Mouse (Mus musculus) frontal cortex, postnatal 36 days (tissue): Measurements from ENCODE around the gene Kctd2.
"Not testable (repeated sequence)": the region's sequence is repeated elsewhere in the genome, so short reads cannot be mapped to it uniquely, and the experiment has no call there.

Experiments used
- DNase-seq, 2 experiments: peaks; one replicate each; pipeline ENCODE4 v3.0.0; 2022; ENCODE audit warnings: low spot score in 2 of 2

Gene Kctd2

GRCm38 (mm10) chr11:115419531-115420237 lies at the start of gene Kctd2, which contains the start of gene Atp5h:
Gene Kctd2 (plus strand): TSS chr11:115420128.
Gene Atp5h (minus strand): TSS chr11:115419962.
- peak; percentile 95 for DNase-seq

- no peak for DNase-seq
Measured at GRCm38 (mm10) chr11:115370368-115370767, 49.6 kb upstream of the Kctd2 start.

- DNase-seq: no peak
Measured at GRCm38 (mm10) chr11:115371354-115371753, 48.6 kb upstream of the Kctd2 start.

- no peak for DNase-seq
Measured at GRCm38 (mm10) chr11:115372015-115372414, 47.9 kb upstream of the Kctd2 start.

GRCm38 (mm10) chr11:115372737-115373136 lies 47.2 kb upstream of the Kctd2 start:
- DNase-seq: no peak

GRCm38 (mm10) chr11:115373805-115374694 lies 45.9 kb upstream of the Kctd2 start:
- DNase-seq: peak; percentile 77 to 81

GRCm38 (mm10) chr11:115374695-115375425 lies 45.1 kb upstream of the Kctd2 start:
- peak; percentile 54 to 67 for DNase-seq

GRCm38 (mm10) chr11:115376722-115377121 lies 43.2 kb upstream of the Kctd2 start:
- DNase-seq: no peak

- DNase-seq: no peak
Measured at GRCm38 (mm10) chr11:115377254-115377653, 42.7 kb upstream of the Kctd2 start.

- DNase-seq: no peak
Measured at GRCm38 (mm10) chr11:115377854-115378253, 42.1 kb upstream of the Kctd2 start.

GRCm38 (mm10) chr11:115381276-115381675 lies 38.7 kb upstream of the Kctd2 start:
- no peak for DNase-seq

GRCm38 (mm10) chr11:115381743-115382539 lies 38.0 kb upstream of the Kctd2 start, which contains the start of gene Cdr2l:
Gene Cdr2l (plus strand): TSS chr11:115381916.
- peak; percentile 86 to 87 for DNase-seq

- DNase-seq: no peak
Measured at GRCm38 (mm10) chr11:115382891-115383290, 37.0 kb upstream of the Kctd2 start.

- peak in 1 of 2 experiments; percentile 52 for DNase-seq
Measured at GRCm38 (mm10) chr11:115383701-115384474, 36.0 kb upstream of the Kctd2 start.

- DNase-seq: no peak
Measured at GRCm38 (mm10) chr11:115384587-115384986, 35.3 kb upstream of the Kctd2 start.

GRCm38 (mm10) chr11:115386859-115387258 lies 33.1 kb upstream of the Kctd2 start:
- DNase-seq: not testable (repeated sequence)

- no peak for DNase-seq
Measured at GRCm38 (mm10) chr11:115391358-115391757, 28.6 kb upstream of the Kctd2 start.

- DNase-seq: no peak
Measured at GRCm38 (mm10) chr11:115393721-115394325, 26.1 kb upstream of the Kctd2 start.

GRCm38 (mm10) chr11:115398085-115398484 lies 21.8 kb upstream of the Kctd2 start:
- no peak for DNase-seq

GRCm38 (mm10) chr11:115400126-115400525 lies 19.8 kb upstream of the Kctd2 start:
- no peak for DNase-seq
